Mouse (Mus musculus) liver, embryonic 13.5 days (tissue): ENCODE measurements around the gene Mgll. TPM values are rescaled to one million over a fixed set of nuclear protein-coding genes. Genes with fewer than 3 reads are reported as not detected.
A peak's percentile ranks its signal among the peaks of the same experiment; 100 is the strongest.

Experiments
- ATAC-seq: fragments of 200-750 bp; cut with Nextera tagmentation; 2 replicates; pipeline ENCODE4 v1.8.0; 2017; ENCODE audit warnings: low read depth, mild to moderate bottlenecking, moderate number of reproducible peaks, moderate library complexity
- DNase-seq: peaks from one replicate; pipeline ENCODE4 v3.0.0; 2022
- H3K27ac ChIP-seq: fragments of 300-500 bp; sonication (generic); 2 replicates; pipeline ENCODE4 v1.5.1; 2015; ENCODE audit warnings: moderate library complexity, mild to moderate bottlenecking, inconsistent platforms
- H3K27me3 ChIP-seq: fragments of 300-500 bp; sonication (generic); 2 replicates; pipeline ENCODE4 v1.6.1; 2015; ENCODE audit warnings: mild to moderate bottlenecking, inconsistent platforms
- H3K36me3 ChIP-seq: fragments of 300-500 bp; sonication (generic); 2 replicates; pipeline ENCODE4 v1.6.1; 2015; ENCODE audit warnings: mild to moderate bottlenecking, inconsistent platforms
- H3K4me1 ChIP-seq: fragments of 300-500 bp; sonication (generic); replicated peaks from 2 replicates; pipeline ENCODE4 v1.6.1; 2015; ENCODE audit warnings: inconsistent platforms
- H3K4me2 ChIP-seq: fragments of 300-500 bp; sonication (generic); 2 replicates; pipeline ENCODE4 v1.6.1; 2015; ENCODE audit warnings: inconsistent platforms, mild to moderate bottlenecking, moderate library complexity
- H3K4me3 ChIP-seq: fragments of 300-500 bp; sonication (generic); replicated peaks from 2 replicates; pipeline ENCODE4 v1.5.1; 2015; ENCODE audit warnings: mild to moderate bottlenecking, inconsistent platforms
- H3K9ac ChIP-seq: fragments of 300-500 bp; sonication (generic); 2 replicates; pipeline ENCODE4 v1.6.1; 2015; ENCODE audit warnings: mild to moderate bottlenecking, inconsistent platforms
- H3K9me3 ChIP-seq: fragments of 300-500 bp; sonication (generic); replicated peaks from 2 replicates; pipeline ENCODE4 v1.6.1; 2016; ENCODE audit warnings: inconsistent platforms
- WGBS: fragments of 180-500 bp; shearing (Covaris S2); methylation state at CpG from one replicate; pipeline ENCODE4 v1.1.7; 2015; ENCODE audit not compliant: insufficient replicate concordance; 5-methylcytosine and 5-hydroxymethylcytosine counted together
- polyA plus RNA-seq: library from polyadenylated mRNA; unstranded; fragments of >200 nt; fragmentation: Nextera tagmentation; extraction: Ambion mirVana; gene quantifications from 2 replicates; pipeline ENCODE4 v1.2.1, GENCODE M21; 2015

Mgll gene
- polyA plus RNA-seq, 1 experiment from 2014 or later, result 68.8 TPM

GRCm38 (mm10) chr6:88858341-88858740 is 134.1 kb downstream of the Mgll start:
- no peak for DNase-seq

GRCm38 (mm10) chr6:88860914-88861313 is 136.7 kb downstream of the Mgll start:
- Histone ChIP-seq H3K4me3 (no peak overlapping the region), H3K4me2 (no peak overlapping the region), H3K27ac (no peak overlapping the region), H3K4me1 (peaks cover 4% of the 10 kb centered on the region; the same call in 1 of the 2 replicates), H3K27me3 (peaks cover 31% of the 10 kb centered on the region), H3K36me3 (no peaks in the 10 kb centered on the region), H3K9ac (no peak overlapping the region), H3K9me3 (0 out of 2 replicates have a peak, but pooled peaks cover 4% of the 10 kb centered on the region)
- ATAC-seq, result peak; percentile 61
- DNase-seq, result peak; percentile 51
- WGBS, result 6% methylated on average over 2 of the region's 2 CpGs

More at GRCm38 (mm10) chr6:88858341-88858740, 134.1 kb downstream of the Mgll start:
- H3K27me3 ChIP-seq, result peaks cover 32% of the 10 kb centered on the region
- H3K9me3 ChIP-seq, result 0 out of 2 replicates have a peak, but pooled peaks cover 4% of the 10 kb centered on the region
- no peak overlapping the region for H3K27ac ChIP-seq
- no peak overlapping the region for H3K4me3 ChIP-seq
- no peaks in the 10 kb centered on the region for H3K36me3 ChIP-seq
- no peak overlapping the region for H3K9ac ChIP-seq
- H3K4me1 ChIP-seq, result peaks cover 4% of the 10 kb centered on the region; the same call in 1 of the 2 replicates
- 70% methylated on average over 7 of the region's 7 CpGs for WGBS
- ATAC-seq, result no peak
- no peak overlapping the region for H3K4me2 ChIP-seq

GRCm38 (mm10) chr6:88865704-88866103 is 141.5 kb downstream of the Mgll start:
- Histone ChIP-seq H3K4me1 (peaks cover 2% of the 10 kb centered on the region; the same call in 1 of the 2 replicates), H3K9ac (no peak overlapping the region), H3K4me3 (no peak overlapping the region), H3K27ac (no peak overlapping the region), H3K27me3 (peaks cover 31% of the 10 kb centered on the region), H3K36me3 (no peaks in the 10 kb centered on the region), H3K9me3 (0 out of 2 replicates have a peak, but pooled peaks cover 4% of the 10 kb centered on the region), H3K4me2 (no peak overlapping the region)
- 66% methylated on average over 7 of the region's 7 CpGs for WGBS
- no peak for ATAC-seq
- DNase-seq, result no peak

GRCm38 (mm10) chr6:88869459-88869858 is 145.2 kb downstream of the Mgll start:
- peaks cover 5% of the 10 kb centered on the region for H3K4me1 ChIP-seq
- H3K4me3 ChIP-seq, result no peak overlapping the region
- H3K27ac ChIP-seq, result no peak overlapping the region
- DNase-seq (no peak), ATAC-seq (no peak)
- no peak overlapping the region for H3K9ac ChIP-seq
- H3K9me3 ChIP-seq, result no peaks in the 10 kb centered on the region
- H3K27me3 ChIP-seq, result peaks cover 68% of the 10 kb centered on the region
- no peaks in the 10 kb centered on the region for H3K36me3 ChIP-seq
- 78% methylated on average over 7 of the region's 7 CpGs for WGBS
- no peak overlapping the region for H3K4me2 ChIP-seq

GRCm38 (mm10) chr6:88870594-88870993 is 146.4 kb downstream of the Mgll start:
- Histone ChIP-seq H3K4me2 (no peak overlapping the region), H3K4me1 (peaks cover 13% of the 10 kb centered on the region), H3K27ac (no peak overlapping the region), H3K36me3 (no peaks in the 10 kb centered on the region), H3K27me3 (peaks cover 80% of the 10 kb centered on the region), H3K4me3 (no peak overlapping the region), H3K9me3 (no peaks in the 10 kb centered on the region; the same call in 1 of the 2 replicates), H3K9ac (no peak overlapping the region)
- 60% methylated on average over 4 of the region's 4 CpGs for WGBS
- no peak for ATAC-seq
- DNase-seq, result no peak

- ATAC-seq (no peak), DNase-seq (no peak)
- H3K36me3 ChIP-seq, result no peaks in the 10 kb centered on the region
- WGBS, result 53% methylated on average over 8 of the region's 8 CpGs
- no peak overlapping the region for H3K4me2 ChIP-seq
- peaks cover 80% of the 10 kb centered on the region for H3K27me3 ChIP-seq
- H3K9ac ChIP-seq, result no peak overlapping the region
- H3K9me3 ChIP-seq, result no peaks in the 10 kb centered on the region; the same call in 1 of the 2 replicates
- no peak overlapping the region for H3K4me3 ChIP-seq
- peaks cover 13% of the 10 kb centered on the region for H3K4me1 ChIP-seq
- no peak overlapping the region for H3K27ac ChIP-seq
Observed at GRCm38 (mm10) chr6:88871546-88871945, 147.3 kb downstream of the Mgll start.

- 31% methylated on average over 7 of the region's 7 CpGs for WGBS
- Histone ChIP-seq H3K27me3 (peaks cover 78% of the 10 kb centered on the region), H3K9ac (no peak overlapping the region)
Observed at GRCm38 (mm10) chr6:88872811-88873210, 148.6 kb downstream of the Mgll start.

GRCm38 (mm10) chr6:88873965-88874867 is 150.0 kb downstream of the Mgll start:
- peaks cover 78% of the 10 kb centered on the region for H3K27me3 ChIP-seq
- 5% methylated on average over 74 of the region's 74 CpGs for WGBS
- 0 out of 2 replicates have a peak, but pooled peaks have one; percentile 22 for ATAC-seq
- DNase-seq, result no peak
- peaks cover 13% of the 10 kb centered on the region for H3K4me1 ChIP-seq
- 0 out of 2 replicates have a peak overlapping the region, but pooled peaks have one; percentile 43 for H3K9ac ChIP-seq
- no peaks in the 10 kb centered on the region for H3K36me3 ChIP-seq
- peak overlapping the region; percentile 60 for H3K4me3 ChIP-seq
- H3K9me3 ChIP-seq, result no peaks in the 10 kb centered on the region; the same call in 1 of the 2 replicates
- no peak overlapping the region for H3K27ac ChIP-seq
- H3K4me2 ChIP-seq, result peak overlapping the region; percentile 80

More at GRCm38 (mm10) chr6:88872811-88873210, 148.6 kb downstream of the Mgll start:
- peaks cover 13% of the 10 kb centered on the region for H3K4me1 ChIP-seq
- no peak overlapping the region for H3K4me2 ChIP-seq
- no peak for DNase-seq
- H3K9me3 ChIP-seq, result no peaks in the 10 kb centered on the region; the same call in 1 of the 2 replicates
- no peak for ATAC-seq
- no peak overlapping the region for H3K27ac ChIP-seq
- H3K36me3 ChIP-seq, result no peaks in the 10 kb centered on the region
- no peak overlapping the region for H3K4me3 ChIP-seq

GRCm38 (mm10) chr6:88874868-88875508 is 150.8 kb downstream of the Mgll start, which contains the start of gene Podxl2:
Gene Podxl2, minus strand, starts transcription at chr6:88875044.
- Histone ChIP-seq H3K27me3 (peaks cover 74% of the 10 kb centered on the region), H3K4me1 (peaks cover 13% of the 10 kb centered on the region), H3K4me3 (peak within 1 kb of the TSS; percentile 60), H3K36me3 (no peaks in the 10 kb centered on the region), H3K27ac (no peak within 1 kb of the TSS), H3K9me3 (no peaks in the 10 kb centered on the region; the same call in 1 of the 2 replicates), H3K9ac (0 out of 2 replicates have a peak within 1 kb of the TSS, but pooled peaks have one; percentile 43), H3K4me2 (peak within 1 kb of the TSS; percentile 80)
- 7% methylated on average over 63 of the region's 63 CpGs for WGBS
- DNase-seq, result no peak
- peak; percentile 25; the same call in 1 of the 2 replicates for ATAC-seq
